Mouse (Mus musculus): ENCODE results near the gene Grik3. TPM values are rescaled to one million over a fixed set of nuclear protein-coding genes. Genes with fewer than 3 reads are reported as not detected.
A peak's percentile ranks its signal among the peaks of the same experiment; 100 is the strongest.

Gene Grik3
- polyA plus RNA-seq, 2 experiments = 0.61 to 1.9 TPM

- Histone ChIP-seq H3K27ac (replicated peaks; ENCODE audit: low read depth, low read length) (no peak overlapping the region), H3K36me3 (ENCODE audit: control insufficient read depth, insufficient read depth, low read length) (no peaks in the 10 kb centered on the region), H3K9ac (ENCODE audit: low read depth, low read length, severe bottlenecking) (no peak overlapping the region), H3K4me3 (replicated peaks; ENCODE audit: low read length) (no peak overlapping the region), H3K27me3 (ENCODE audit: control insufficient read depth, insufficient read depth, low read length) (no peaks in the 10 kb centered on the region), H3K4me1 (ENCODE audit: control insufficient read depth, insufficient read depth, low read length) (no peaks in the 10 kb centered on the region), H3K4me2 (replicated peaks; ENCODE audit: low read depth, low read length, severe bottlenecking) (no peak overlapping the region), H3K9me3 (ENCODE audit: control insufficient read depth, low read length) (no peaks in the 10 kb centered on the region)
- WGBS = 73% methylated on average over 21 of the region's 21 CpGs
- ATAC-seq (ENCODE audit: low FRiP score, low read depth) = no peak
- DNase-seq (ENCODE audit: low spot score) = no peak
- TF ChIP-seq POLR2A (IDR thresholded peaks at IDR 0.05; ENCODE audit: borderline replicate concordance, extremely low read depth, insufficient read depth, insufficient read length) = no peak
Measured at GRCm38 (mm10) chr4:125609320-125610306, 119.1 kb downstream of the Grik3 start.

GRCm38 (mm10) chr4:125617851-125618250 is 127.4 kb downstream of the Grik3 start:
- no peak for TF ChIP-seq POLR2A (IDR thresholded peaks at IDR 0.05; ENCODE audit: borderline replicate concordance, extremely low read depth, insufficient read depth, insufficient read length)
- Histone ChIP-seq H3K9ac (ENCODE audit: low read depth, low read length, severe bottlenecking) (no peak overlapping the region), H3K4me3 (replicated peaks; ENCODE audit: low read length) (no peak overlapping the region), H3K27me3 (ENCODE audit: control insufficient read depth, insufficient read depth, low read length) (no peaks in the 10 kb centered on the region), H3K27ac (replicated peaks; ENCODE audit: low read depth, low read length) (no peak overlapping the region), H3K36me3 (ENCODE audit: control insufficient read depth, insufficient read depth, low read length) (no peaks in the 10 kb centered on the region), H3K9me3 (ENCODE audit: control insufficient read depth, low read length) (no peaks in the 10 kb centered on the region), H3K4me2 (replicated peaks; ENCODE audit: low read depth, low read length, severe bottlenecking) (no peak overlapping the region), H3K4me1 (ENCODE audit: control insufficient read depth, insufficient read depth, low read length) (no peaks in the 10 kb centered on the region)
- no peak for DNase-seq (ENCODE audit: low spot score)
- 76% methylated on average over 14 of the region's 14 CpGs for WGBS
- no peak for ATAC-seq (ENCODE audit: low FRiP score, low read depth)

- Histone ChIP-seq H3K4me1 (ENCODE audit: control insufficient read depth, insufficient read depth, low read length) (no peaks in the 10 kb centered on the region), H3K27ac (replicated peaks; ENCODE audit: low read depth, low read length) (no peak overlapping the region), H3K9ac (ENCODE audit: low read depth, low read length, severe bottlenecking) (no peak overlapping the region), H3K36me3 (ENCODE audit: control insufficient read depth, insufficient read depth, low read length) (no peaks in the 10 kb centered on the region), H3K9me3 (ENCODE audit: control insufficient read depth, low read length) (no peaks in the 10 kb centered on the region), H3K4me3 (replicated peaks; ENCODE audit: low read length) (no peak overlapping the region), H3K4me2 (replicated peaks; ENCODE audit: low read depth, low read length, severe bottlenecking) (no peak overlapping the region), H3K27me3 (ENCODE audit: control insufficient read depth, insufficient read depth, low read length) (no peaks in the 10 kb centered on the region)
- 70% methylated on average over 8 of the region's 8 CpGs for WGBS
- ATAC-seq (ENCODE audit: low FRiP score, low read depth) (no peak), DNase-seq (ENCODE audit: low spot score) (no peak)
- no peak for TF ChIP-seq POLR2A (IDR thresholded peaks at IDR 0.05; ENCODE audit: borderline replicate concordance, extremely low read depth, insufficient read depth, insufficient read length)
Measured at GRCm38 (mm10) chr4:125618524-125619320, 128.2 kb downstream of the Grik3 start.

- no peak overlapping the region for H3K27ac ChIP-seq (replicated peaks; ENCODE audit: low read depth, low read length)
- no peak overlapping the region for H3K4me3 ChIP-seq (replicated peaks; ENCODE audit: low read length)
- H3K4me2 ChIP-seq (replicated peaks; ENCODE audit: low read depth, low read length, severe bottlenecking) = no peak overlapping the region
- no peak for DNase-seq (ENCODE audit: low spot score)
- no peak overlapping the region for H3K9ac ChIP-seq (ENCODE audit: low read depth, low read length, severe bottlenecking)
- H3K36me3 ChIP-seq (ENCODE audit: control insufficient read depth, insufficient read depth, low read length) = no peaks in the 10 kb centered on the region
- H3K9me3 ChIP-seq (ENCODE audit: control insufficient read depth, low read length) = no peaks in the 10 kb centered on the region
- no peaks in the 10 kb centered on the region for H3K4me1 ChIP-seq (ENCODE audit: control insufficient read depth, insufficient read depth, low read length)
- H3K27me3 ChIP-seq (ENCODE audit: control insufficient read depth, insufficient read depth, low read length) = no peaks in the 10 kb centered on the region
- ATAC-seq (ENCODE audit: low FRiP score, low read depth) = no peak
- 92% methylated on average over 9 of the region's 9 CpGs for WGBS
- no peak for TF ChIP-seq POLR2A (IDR thresholded peaks at IDR 0.05; ENCODE audit: borderline replicate concordance, extremely low read depth, insufficient read depth, insufficient read length)
Measured at GRCm38 (mm10) chr4:125624885-125625678, 134.6 kb downstream of the Grik3 start.

DNA sequence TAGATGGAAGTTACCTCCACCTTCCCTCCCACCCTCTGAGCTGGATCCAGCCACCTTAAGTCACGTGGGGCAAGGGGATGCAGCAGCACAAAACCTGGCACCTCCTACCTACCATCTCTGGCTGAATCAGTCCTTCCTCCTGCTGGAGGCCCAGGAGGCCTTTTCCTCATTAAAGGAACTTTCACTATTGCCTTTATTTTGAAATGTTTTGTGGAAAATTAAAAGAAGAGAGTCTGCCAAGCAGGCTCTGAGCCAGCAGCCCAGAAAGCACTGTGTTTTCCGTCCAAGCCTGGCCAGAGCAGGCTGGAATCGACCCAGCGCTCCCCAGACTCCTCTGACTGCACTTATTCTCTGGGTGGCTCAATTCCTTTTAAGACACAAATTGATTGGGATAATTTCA is 139.0 kb downstream of the Grik3 start:
- Histone ChIP-seq H3K4me3 (replicated peaks; ENCODE audit: low read length) (no peak overlapping the region), H3K36me3 (ENCODE audit: control insufficient read depth, insufficient read depth, low read length) (no peaks in the 10 kb centered on the region), H3K4me2 (replicated peaks; ENCODE audit: low read depth, low read length, severe bottlenecking) (no peak overlapping the region), H3K27ac (replicated peaks; ENCODE audit: low read depth, low read length) (no peak overlapping the region), H3K9ac (ENCODE audit: low read depth, low read length, severe bottlenecking) (no peak overlapping the region), H3K27me3 (ENCODE audit: control insufficient read depth, insufficient read depth, low read length) (no peaks in the 10 kb centered on the region), H3K4me1 (ENCODE audit: control insufficient read depth, insufficient read depth, low read length) (no peaks in the 10 kb centered on the region), H3K9me3 (ENCODE audit: control insufficient read depth, low read length) (peaks cover 4% of the 10 kb centered on the region; the same call in 1 of the 2 replicates)
- TF ChIP-seq POLR2A (IDR thresholded peaks at IDR 0.05; ENCODE audit: borderline replicate concordance, extremely low read depth, insufficient read depth, insufficient read length) = no peak
- DNase-seq (ENCODE audit: low spot score) = peak; percentile 67
- WGBS = 55% methylated on average over 4 of the region's 4 CpGs
- ATAC-seq (ENCODE audit: low FRiP score, low read depth) = no peak
